Mouse (Mus musculus) heart, embryonic 16.5 days (tissue): Measurements from ENCODE around the gene Slc9c1. TPM values are rescaled to one million over a fixed set of nuclear protein-coding genes. Genes with fewer than 3 reads are reported as not detected.

Experiments used
- polyA plus RNA-seq: library from polyadenylated mRNA; unstranded; fragments of >200 nt; fragmentation: Nextera tagmentation; extraction: Ambion mirVana; gene quantifications from 2 replicates; pipeline ENCODE4 v1.2.1, GENCODE M21; 2015

The Slc9c1 gene
- polyA plus RNA-seq, 1 experiment from 2014 or later = not detected

Other genes starting within 250 kb of the Slc9c1 start
- 28.1 and 28.3 TPM in 2 replicates for gene Cd200, start 126.3 kb upstream of the Slc9c1 start, polyA plus RNA-seq
- not detected in 2 replicates for gene Gm609, start 42.3 kb upstream of the Slc9c1 start, polyA plus RNA-seq
- gene Gm17783, start 3.3 kb upstream of the Slc9c1 start, polyA plus RNA-seq = not detected in 2 replicates
- gene Gcsam, start 75.1 kb downstream of the Slc9c1 start, polyA plus RNA-seq = 0.27 and 0.53 TPM in 2 replicates
- 0.09 and 0.11 TPM in 2 replicates for gene BC016579, start 118.8 kb downstream of the Slc9c1 start, polyA plus RNA-seq
- gene Tmprss7, start 158.3 kb downstream of the Slc9c1 start, polyA plus RNA-seq = not detected in 2 replicates
- 2.2 and 2.4 TPM in 2 replicates for gene Tagln3, start 189.3 kb downstream of the Slc9c1 start, polyA plus RNA-seq
- gene Abhd10, start 207.6 kb downstream of the Slc9c1 start, polyA plus RNA-seq = 25.9 and 29.7 TPM in 2 replicates